Mouse (Mus musculus): ENCODE data around the gene Defb18.
"Not testable (repeated sequence)": the region's sequence is repeated elsewhere in the genome, so short reads cannot be mapped to it uniquely, and the experiment has no call there.

Gene Defb18

GRCm38 (mm10) chr1:18237343-18237742 is at the start of gene Defb18:
TSS of gene Defb18 (minus strand) at chr1:18237443.
- DNase-seq = no peak

DNA sequence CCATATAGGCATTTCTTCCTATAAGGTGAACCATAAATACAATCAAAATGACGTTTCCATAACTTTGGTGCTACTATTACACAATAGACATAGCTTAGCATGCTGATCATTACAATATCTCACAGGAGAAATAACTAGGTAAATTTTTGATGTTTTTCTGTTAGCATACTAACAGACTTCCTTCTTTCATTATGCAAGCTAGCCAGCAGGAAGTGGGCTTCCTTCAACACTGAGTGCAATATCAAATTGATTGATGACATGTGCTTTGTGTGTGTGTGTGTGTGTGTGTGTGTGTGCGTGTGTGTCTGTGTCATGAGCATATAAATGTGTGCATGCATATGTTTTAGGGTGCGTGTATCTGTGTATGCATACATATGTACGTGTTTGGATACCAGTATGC is 33.9 kb upstream of the Defb18 start:
- DNase-seq = no peak

- DNase-seq = no peak
Observed at GRCm38 (mm10) chr1:18268845-18269244, 31.6 kb upstream of the Defb18 start.

GRCm38 (mm10) chr1:18265038-18265437 is 27.8 kb upstream of the Defb18 start, which contains the start of gene Defb41:
TSS of gene Defb41 (minus strand) at chr1:18265138.
- no peak for DNase-seq

DNA sequence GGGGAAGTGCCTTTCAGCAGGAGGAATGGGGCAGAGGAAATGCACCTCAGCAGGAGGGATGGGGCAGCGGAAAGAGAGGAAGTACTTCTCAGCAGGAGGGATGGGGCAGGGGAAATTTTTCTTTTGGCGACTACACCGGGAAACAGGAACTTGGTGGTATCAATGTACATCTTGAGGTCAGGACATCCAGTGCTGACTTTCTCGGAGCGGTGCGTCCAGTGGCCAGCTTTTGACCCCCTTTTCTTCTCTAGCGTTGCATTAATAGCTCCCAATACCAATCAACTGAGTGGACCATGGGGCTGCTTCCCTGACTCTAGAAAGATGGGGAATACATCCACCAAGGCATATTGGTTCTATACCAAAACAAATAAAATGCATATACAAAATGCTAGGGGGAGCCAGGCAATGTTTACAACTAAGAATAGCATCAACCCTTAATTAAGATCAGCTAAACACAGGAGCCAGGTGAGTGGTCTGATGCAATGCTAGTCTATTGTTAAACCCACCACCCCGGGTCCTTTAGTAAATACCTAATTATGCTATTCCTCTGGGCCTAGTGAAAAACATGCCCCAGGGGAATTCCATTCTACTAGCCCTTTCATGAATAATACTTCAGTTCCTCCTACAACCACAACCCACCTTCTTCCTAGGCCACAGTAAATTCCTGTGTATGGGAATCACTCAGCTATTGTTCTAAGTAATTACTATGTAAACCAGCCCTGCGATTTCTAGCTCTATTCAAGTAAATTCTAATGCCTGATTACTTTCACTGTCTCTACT is 8.7 kb upstream of the Defb18 start:
- not testable (repeated sequence) for DNase-seq

DNA sequence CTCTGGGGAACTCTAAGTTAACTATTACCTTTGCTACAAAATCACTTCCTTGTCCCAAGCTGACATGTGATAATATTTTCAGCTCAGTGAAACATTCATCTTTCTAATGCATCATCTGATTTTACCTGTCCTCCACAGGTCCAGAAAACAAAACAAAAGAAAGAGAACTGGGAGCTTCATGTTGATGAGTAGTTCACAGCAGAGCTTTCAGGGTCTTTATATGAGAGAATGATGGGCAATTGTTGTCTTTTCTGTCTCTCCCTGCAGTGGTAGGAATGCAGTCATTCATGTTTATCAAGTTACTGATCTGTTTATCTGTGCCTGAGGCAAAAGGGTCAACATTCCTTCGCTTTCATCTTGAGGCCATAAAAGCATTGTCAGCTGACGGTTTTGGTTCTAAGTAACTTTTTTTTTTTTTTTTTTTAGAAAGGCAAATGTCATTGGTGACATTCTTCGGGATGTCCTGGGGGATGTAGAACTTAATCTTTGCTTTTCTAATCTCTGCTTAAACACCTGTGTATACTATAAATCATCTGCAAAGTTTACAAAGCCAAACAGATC is 13.8 kb downstream of the Defb18 start:
- DNase-seq = no peak

DNA sequence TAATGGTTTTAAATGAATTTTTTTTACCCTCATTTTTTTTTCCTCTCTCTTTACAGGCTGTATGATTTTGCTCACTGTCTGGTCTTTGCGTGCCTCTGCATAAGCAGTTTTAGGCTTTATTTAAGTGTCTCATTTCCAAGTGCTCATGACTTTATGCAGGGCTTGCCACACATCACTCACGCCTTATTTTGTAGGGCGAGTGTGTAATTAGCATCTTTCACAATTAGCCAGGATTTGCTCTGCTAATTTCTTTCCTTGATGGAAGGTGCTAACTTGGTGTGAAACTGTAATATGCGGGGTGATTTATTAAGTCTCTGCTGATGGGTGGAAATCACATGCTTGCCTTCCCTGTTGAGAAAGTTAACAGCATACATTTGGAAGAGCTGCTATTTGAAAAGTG is 45.5 kb downstream of the Defb18 start:
- no peak for DNase-seq

DNA sequence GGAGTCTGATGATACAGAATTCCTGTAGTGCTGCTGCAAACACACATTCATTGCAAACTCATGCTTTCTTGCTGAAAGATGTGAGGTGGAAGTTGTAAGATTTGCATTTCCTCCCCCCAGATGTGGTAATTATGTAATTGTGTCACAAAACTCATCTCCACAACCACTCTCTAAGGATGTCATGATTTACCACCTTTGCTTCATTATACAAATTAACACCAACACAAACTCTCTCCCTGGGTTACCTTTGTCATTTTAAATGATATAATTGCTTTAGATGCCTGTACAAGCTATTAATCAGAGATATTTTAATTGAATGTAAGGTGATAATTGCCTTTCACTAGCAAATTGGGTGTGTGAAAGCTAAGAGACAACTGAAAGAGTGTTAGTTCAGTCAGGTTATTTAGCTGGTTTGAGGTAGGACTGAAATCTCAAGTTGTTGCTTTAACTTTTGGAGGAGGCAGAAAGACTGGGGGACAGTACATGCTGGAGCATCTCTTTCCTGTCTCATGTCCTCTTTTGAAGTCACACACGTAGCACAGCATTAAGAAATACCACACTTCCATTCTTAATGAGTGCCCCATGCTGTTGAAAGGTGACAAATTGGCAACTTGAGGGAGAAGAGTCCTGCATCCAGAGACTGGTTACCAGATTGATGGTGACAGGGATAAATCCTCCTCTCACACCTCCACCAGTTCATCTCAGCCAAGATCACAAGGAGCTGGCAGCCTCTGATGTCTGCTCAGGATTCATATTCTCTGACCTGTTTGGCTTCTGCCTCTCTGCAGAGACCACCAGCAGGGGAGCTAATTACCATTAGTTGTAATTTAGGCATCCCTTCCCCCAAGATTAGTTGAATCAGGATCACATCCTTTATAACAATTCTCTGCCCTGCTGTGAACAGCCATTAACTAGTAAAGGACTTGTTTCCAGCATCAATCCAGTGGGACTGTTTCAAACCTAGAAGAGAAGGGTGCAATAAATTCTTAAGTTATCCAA is 46.2 kb downstream of the Defb18 start:
- DNase-seq = no peak
